Mouse (Mus musculus): ENCODE measurements around the gene Xpo4.

Gene Xpo4

DNA sequence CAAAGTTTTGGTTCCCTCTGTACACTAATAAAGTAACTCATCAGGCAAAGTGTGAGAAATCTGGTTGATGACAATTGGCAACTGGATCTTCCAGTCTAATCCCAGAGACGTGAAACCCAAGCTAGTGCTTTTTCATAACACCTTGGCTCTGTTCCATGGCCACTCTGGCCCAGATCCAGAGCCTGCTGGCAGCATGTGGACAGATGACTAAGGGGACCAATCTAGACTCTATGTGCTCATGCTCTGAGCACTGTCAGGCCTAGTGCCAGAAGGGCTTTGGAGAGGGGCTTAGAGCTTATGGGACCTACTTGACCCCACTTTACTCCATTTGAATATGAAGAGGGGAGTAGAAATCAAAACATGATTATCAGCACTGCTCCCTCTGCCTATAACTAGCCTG lies 57.7 kb downstream of the Xpo4 start:
- DNase-seq (ENCODE audit: low spot score), result peak; percentile 35

DNA sequence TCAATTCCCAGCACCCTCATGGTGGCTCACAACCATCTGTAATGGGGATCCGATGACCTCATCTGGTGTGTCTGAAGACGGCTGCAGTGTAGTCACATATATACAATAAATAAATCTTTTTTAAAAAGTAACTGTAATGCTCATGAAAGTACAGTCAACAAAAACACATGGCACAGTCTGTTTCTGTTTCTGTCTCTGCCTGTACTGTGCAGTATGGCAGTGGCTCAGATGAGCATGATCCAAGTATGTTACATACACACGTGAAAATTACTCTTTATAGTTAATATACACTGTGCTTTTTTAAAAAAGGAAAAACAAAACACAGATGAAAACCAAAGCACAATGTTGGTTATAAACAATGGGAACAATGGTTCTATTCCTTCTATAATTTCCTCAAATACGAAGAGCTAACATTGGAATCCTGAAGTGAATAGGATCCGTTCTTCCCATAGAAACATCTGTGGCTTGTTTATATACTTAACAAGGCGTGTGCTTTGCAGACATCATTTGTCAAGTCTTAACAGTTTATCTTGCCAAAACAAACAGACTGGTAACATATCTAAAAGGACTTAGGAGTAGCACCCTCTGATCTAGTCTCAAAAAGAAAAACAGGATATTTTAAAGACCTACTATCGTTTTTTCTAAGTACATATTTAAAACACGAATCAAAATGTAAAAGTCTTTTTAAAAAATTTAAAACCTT lies 58.4 kb downstream of the Xpo4 start:
- DNase-seq (ENCODE audit: low spot score), result no peak

DNA sequence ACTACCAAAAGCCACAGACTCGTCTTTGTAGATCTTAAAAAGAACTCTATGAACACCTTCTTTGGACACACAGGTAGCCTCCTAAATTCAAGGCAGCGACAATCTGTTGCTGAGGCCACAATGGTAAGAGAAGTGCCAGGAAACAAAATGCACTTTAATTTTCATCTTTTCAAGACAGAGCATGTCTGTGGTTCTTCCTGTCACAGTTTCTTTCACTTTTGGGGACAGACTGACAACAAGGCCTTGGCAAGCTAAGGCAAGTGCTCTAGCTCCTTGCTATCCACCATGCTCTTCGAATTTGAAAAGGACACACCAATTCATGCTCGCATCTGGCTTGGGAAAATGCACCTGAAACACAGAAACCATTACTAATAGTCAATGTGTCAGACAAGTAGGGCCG lies 72.0 kb downstream of the Xpo4 start:
- no peak for DNase-seq (ENCODE audit: low spot score)

DNA sequence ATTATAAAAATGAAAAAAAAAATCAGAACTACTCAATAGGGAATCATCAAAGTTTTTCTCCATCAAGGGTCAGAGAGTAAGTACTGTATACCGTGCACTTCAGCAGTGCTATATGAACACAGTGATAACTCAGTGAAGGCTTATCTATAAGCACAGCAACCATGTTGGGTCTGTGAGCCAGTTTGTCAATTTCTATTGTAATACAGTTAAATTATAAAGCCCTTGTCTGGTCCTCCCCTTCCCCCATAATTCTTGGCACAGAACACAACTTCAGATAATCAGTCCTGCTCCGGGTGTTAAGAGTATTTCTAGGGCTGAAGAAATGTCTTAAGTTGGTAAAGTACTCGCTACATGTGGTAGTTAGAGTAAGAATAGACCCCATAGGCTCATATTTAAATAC lies 73.4 kb downstream of the Xpo4 start:
- DNase-seq (ENCODE audit: low spot score), result no peak

DNA sequence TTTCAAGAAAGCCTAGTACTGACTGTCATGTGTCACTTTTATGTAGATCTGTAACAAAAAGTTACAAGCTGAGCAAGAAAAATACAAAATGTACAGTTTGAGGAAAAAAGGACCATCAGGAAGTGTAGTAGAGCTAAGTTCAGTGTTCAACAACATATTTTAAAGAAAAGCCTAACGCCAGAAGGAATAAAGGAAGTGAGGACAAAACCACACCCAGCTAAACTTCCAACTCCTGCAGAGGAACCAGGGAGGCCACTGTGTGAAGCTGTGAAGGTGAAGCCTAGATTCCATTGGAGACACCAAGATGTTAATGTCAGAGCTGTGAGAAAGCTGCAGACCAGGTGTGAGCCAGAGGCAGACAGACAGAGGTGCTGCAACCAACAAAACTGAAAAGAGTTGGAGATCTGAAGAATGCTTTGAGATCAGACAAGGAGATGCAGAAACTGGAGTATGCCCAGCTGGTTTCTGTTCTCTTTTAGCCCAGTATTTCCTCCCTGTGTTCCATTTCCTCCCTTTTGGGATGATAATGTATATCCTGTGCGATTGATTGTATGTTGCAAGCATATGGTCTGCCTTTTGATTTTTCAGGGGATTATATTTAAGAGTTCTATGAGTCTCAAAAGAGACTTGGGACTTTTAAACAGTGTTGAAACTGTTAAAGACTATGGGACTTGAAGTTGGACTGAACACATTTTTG lies 88.7 kb downstream of the Xpo4 start:
- no peak for DNase-seq (ENCODE audit: low spot score)

DNA sequence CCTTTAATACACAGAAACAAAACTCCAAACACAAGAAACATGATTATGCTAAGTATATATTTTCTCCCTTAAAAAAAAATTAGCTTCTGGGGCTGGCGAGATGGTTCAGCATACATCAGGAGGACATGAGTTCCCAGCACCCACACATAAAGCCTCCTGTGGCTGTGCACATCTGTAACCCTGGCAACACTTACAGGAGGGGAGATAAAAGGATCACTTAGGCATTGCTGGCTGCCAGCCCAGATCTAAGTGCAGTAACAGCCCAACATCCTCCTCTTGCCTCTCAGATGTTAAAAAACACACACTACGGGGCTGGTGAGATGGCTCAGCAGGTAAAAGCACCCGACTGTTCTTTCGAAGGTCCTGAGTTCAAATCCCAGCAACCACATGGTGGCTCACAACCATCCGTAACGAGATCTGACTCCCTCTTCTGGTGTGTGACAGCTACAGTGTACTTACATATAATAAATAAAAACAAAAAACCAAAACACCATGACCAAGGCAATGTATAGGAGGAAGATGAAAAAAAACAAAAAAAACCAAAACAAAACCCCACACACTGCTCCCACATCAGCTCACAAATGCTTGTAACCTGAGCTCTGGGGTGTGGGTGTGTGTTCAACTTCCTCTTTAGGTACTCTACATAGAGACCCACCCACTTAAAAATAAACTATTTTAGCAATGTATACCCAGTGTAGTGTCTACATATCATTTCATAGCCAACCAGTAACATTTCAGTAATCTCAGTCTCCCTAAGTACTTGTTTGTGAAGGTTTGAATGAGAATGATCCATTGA lies 90.2 kb downstream of the Xpo4 start:
- DNase-seq (ENCODE audit: low spot score), result no peak

DNA sequence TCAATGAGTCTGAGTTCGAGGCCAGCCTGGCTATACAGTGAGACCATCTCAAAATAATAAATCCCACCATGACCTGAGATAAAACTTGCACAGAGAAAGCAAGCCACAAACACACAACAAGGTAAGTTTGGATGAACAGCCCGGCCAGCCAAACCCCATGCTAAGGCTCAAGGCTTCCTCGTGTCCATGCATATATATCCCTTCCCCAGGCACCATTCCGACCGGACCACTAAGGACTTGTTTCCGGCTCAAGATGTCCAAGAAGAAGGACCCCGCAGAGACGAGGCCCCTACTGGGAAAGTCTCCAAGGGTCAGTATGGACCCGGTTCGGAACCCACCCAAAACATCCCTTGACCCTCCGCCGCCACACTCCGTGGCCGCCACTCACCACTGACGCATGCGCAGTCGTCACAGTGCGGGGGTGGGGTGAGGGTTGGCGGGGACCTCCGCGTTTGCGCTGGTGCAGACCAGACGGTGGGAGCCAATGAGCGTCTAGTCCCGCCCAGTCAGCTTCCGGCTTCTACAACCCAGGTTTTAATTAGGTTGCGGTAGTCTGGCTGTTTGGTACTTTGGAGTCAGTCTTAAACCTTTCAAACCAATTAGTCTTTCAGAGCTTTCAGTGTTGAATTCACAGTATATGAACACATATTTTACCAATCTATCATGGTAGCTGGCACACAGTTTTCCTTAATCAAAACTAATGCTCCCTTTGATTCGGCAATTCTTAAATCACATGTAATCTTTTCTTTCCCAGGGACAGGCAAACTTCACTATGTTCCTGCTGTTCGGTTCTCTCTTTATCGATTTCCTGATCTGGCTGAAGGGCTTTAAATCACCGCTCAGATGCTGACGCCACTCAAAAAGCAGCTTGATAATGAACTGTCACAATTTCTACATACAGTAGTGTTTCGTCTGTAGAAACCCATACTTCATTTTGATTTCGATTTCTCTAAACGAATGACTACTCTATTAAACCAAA lies 93.8 kb downstream of the Xpo4 start, which contains the start of gene Eef1akmt1:
TSS of gene Eef1akmt1 (minus strand) at position 458 of the 979 bp plus-strand sequence.
- DNase-seq (ENCODE audit: low spot score), result peak; percentile 94

DNA sequence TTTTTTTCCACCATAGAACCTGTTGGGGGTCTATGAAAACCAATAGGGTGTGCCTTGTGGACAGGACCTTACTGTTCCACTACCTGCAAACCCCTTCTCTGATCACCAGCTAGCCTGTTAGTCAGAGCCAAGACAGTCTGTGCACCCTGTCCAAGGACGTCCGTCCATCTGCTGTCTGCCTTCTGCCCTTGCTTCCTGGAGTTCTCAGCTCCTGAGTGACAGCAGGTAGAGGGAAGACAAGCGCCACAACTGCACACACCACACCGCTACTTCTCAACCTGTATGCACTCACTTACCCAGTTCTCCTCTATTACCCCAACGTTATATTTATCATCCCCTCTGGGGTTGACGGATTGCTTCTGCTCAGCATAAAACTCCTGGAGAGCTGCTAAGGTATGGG lies 99.6 kb downstream of the Xpo4 start:
- DNase-seq (ENCODE audit: low spot score), result no peak

DNA sequence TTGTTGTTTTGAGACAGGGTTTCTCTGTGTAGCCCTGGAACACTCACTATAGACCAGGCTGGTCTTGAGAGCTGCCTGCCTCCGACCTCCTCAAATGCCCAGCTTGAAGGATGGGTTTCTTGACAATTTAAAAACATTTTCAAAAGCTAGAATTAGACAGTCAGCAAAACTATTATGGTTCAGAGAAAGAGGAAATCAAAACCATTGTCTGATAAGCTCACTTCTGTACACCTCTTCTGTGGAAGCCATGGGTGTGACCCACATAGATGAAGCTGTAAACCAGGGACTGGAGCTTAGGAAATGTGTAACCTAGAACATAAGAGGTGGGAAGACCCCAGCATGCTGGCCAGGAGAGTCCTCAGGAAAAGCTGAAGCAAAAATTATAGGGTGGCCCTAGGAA lies 108.3 kb downstream of the Xpo4 start:
- DNase-seq (ENCODE audit: low spot score), result no peak

DNA sequence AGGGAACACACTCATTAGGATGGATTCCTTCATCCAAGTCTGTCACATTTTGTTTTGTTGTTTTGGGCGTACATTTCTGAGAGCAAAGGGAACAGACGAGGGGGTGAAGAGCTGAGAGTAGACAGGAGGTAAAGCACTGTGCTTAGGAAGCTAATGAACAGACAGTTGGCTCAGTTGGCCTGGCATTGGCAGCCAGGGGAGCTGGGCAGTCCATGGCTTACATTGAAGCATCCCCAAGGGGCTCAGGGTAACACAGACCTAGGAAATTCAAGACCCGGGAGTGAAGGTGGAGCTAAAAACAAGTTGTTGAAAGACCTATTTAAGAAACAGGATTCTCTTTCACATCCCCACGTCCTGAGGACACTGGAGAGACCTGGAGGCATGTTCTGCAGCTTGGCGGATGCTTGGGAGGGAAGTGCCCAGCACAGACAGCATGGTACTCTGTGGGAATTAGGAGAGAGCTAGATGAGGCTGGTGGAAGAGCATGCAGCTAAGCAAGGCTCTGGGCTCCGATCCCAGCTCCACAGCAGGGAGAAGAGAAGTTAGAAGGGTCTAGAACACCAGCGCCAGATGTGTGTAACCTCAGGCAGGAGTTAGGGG lies 109.7 kb downstream of the Xpo4 start:
- no peak for DNase-seq (ENCODE audit: low spot score)

DNA sequence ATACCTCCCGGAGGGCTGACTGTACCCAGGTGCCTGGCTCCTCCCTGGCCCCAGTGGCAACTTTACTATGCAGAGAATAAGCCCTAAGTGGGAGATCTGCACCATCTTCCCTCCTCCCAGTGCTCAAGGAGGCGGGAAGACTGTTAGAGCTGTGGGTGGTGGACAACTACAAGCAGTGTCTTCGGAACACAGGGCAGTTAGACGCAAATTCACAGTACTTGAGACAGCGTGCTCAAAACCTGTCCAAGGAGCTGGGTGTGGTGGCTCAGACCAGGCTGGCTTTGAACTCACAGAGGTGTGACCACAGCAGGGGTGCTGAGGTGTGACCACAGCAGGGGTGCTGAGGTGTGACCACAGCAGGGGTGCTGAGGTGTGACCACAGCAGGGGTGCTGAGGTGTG lies 110.8 kb downstream of the Xpo4 start:
- no peak for DNase-seq (ENCODE audit: low spot score)

DNA sequence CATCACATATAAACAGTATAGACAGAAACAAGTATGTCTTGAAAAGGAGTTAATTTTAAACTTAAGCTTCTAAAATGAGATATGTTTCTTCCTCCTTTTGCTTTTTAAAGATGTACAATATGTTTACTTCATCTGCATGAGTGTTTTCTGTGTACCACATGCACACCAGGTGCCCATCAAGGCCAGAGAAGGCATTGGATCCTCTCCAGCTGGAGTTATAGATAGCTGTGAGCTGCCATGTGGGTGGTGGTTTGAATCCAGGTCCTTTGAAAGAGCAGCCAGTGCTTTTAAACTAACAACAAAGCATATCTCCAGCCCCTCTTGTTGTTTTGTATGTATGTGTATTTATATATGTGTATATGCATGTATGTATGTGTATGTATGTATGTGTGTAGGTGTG lies 112.3 kb downstream of the Xpo4 start:
- no peak for DNase-seq (ENCODE audit: low spot score)

DNA sequence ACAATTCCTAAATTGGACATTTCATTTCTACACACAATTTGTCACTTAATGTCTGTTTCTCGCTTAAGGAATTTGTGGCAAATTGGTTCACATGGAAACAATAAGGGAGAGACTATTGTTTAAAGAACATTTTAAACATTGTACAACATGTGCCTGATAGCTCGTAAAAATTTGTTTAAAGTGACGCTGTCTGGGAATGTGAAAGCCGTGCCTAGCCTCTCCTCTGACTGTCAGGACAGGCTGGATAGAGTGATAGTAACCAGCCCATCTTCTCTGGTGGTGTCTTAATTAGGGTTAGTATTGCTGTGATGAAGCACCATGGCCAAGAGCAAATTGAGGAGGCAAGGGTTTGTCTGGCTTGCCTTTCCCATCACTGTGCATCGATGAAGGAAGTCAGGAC lies 118.2 kb downstream of the Xpo4 start:
- DNase-seq (ENCODE audit: low spot score), result no peak

DNA sequence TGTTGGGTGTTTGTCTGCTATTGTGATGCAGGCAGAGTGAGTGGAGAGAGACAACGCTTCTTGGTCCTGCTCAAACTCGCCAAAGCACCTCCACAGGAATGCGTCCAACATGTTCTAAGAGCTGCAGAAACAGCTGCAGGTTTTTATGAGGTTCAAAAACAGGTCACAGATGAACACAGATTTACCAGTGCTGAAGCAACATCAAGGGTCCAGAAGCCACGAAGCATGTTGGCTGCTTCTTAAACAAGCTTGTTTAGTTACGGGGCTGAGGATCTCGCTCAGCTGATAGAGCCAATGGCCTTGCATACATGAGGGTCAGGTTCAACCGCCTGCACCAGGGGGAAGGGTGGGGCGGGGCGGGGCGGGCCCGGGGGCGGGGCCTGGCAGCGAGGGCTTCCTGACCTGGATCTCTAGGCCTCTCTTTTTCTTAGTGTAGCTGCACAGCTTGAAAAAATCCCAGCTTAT lies 118.6 kb downstream of the Xpo4 start:
- DNase-seq (ENCODE audit: low spot score), result no peak

DNA sequence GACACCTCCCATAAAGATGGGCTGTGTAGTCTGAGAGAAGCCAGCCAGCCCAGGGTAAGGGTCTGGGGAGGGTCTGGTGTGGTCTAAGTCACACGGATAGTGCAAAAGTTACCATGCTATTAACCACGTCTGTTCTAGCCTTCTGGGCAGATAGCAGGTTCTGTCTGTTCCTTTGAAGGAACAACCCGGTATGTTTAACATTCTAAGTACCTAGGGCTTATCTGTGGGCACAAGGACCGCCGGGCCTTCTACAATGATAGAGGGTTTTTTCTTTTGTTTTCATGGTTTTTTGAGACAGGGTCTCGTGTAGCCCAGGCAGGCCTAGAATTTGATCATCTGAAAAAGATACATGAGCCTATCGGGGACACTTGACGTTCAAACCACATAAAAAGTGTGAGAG lies 119.1 kb downstream of the Xpo4 start:
- no peak for DNase-seq (ENCODE audit: low spot score)

DNA sequence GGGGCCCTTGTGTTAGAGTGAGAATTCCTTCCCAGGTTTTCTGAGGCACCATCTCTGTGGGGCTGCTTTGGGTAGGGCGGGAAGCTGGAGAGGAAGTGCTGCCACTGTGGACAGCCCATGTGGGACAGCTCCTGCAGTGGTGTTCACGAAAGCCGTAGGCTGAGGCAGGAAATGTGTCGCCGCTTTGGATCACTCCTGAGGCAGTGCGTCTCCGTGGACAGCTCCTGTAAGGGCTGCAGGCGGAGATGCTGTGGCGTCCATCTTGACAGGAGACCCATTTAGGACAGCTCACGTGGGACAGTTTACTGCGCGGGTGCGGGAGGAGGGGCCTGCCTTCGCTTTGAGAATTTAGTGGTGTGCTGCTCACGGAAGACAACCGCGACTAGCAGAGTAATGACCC lies 119.7 kb downstream of the Xpo4 start:
- DNase-seq (ENCODE audit: low spot score), result no peak

DNA sequence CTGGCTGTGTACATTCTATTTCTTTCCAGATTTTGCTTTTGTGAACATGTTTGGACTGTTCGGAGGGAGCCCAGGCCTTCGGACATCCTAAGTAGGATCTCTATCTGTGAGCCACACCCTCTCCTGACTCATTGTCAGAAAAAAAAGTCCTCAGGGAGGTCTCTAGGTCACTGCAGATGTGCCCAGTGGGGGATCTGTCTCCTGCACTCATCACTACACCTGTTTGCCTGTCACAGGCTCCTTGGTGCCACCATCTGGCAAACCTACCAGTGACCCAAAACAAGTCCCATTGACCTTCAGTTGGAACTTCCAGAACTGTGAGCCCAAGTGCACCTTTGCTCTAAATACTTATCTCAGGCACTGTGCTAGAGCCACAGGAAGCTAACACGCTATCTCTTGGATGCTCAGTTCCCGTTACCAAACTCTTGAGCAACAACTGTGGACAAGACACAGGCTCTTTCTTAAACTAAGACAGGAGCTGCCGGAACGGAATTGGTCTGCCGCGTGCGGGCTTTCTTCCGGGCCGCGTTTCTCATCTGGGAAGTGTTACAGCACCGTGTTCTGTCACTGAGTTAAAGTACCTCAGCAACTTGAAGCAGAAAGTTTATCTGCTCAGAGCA lies 121.7 kb downstream of the Xpo4 start:
- DNase-seq (ENCODE audit: low spot score), result no peak

DNA sequence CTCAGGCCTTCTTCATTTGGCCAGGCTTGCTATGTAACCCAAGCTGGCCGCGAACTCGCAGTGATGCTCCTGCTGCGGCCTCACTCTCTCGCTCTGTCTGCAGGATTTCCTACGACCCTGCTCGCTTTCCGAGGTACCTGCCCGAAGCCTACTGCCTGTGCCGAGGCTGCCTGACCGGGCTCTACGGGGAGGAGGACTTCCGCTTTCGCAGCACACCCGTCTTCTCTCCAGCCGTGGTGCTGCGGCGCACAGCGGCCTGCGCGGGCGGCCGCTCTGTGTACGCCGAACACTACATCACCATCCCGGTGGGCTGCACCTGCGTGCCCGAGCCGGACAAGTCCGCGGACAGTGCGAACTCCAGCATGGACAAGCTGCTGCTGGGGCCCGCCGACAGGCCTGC lies 123.0 kb downstream of the Xpo4 start:
- no peak for DNase-seq (ENCODE audit: low spot score)

DNA sequence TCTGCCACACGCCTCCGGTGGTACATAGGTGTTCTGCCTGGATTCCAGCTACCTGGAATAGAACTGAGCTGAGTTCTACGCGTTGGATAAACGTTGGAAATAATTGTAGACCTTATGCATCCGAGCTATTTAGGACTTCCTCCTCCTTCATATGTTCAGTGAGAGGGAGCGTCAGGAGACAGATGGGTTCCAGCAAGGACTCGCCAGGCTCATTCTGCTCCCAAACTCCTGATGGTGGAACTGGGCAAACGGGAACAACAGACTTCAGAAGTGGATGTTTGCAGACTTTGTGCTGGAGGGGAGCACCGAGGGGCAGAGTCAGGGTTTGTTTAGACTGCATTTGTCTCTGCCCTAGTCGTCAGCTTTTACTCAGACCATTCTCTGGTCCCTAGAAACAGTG lies 124.5 kb downstream of the Xpo4 start:
- no peak for DNase-seq (ENCODE audit: low spot score)

DNA sequence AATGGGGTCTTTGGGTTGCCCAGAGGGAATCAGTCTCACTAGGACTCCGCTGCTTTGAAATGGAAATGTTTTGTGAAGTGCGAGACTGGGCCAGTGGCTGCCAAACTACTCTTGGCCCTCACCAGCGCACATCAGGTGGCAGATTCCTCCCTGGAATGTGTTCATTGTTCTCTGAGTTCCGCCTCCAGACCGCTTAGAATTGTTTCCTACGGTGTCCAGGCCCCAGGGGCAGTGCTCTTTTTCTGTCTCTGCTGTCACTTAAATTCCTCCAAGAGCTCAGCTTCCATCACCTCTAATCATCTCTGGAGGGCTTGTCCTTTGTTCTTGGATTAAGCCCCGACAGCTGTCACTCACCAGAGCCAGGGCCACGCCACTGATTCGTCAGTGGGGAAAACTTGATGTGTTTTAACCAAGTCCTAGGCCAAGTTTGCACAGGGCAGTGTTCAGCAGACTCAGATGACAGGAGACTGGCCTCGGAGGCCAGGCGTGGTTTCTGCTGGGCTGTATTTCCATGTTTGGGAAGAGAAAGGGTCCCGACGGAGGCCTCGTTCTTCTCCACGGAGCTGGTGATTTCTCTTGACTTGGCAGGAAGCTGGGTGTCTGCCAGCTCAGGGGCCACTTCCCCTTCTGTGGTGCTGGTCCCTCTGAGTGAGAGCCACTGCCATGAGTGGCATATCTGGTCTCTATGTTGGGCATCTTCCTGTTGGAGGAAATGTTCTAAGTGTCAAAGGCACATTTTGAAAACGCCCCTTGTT lies 127.8 kb downstream of the Xpo4 start:
- DNase-seq (ENCODE audit: low spot score), result no peak
